Mouse (Mus musculus) testis, adult 2 months (tissue): ENCODE results near the gene Nedd9.

ENCODE experiments used
- CTCF ChIP-seq: fragments of 200-500 bp; IDR thresholded peaks from 2 replicates; pipeline ENCODE4 v1.5.1; 2012; ENCODE audit warnings: low read depth, mild to moderate bottlenecking, inconsistent platforms, low read length, moderate library complexity; ENCODE audit not compliant: control insufficient read depth, insufficient read depth, insufficient replicate concordance
- POLR2A ChIP-seq: fragments of 200-500 bp; IDR thresholded peaks from 2 replicates; pipeline ENCODE4 v1.6.1; 2012; ENCODE audit warnings: low read depth, mild to moderate bottlenecking, inconsistent platforms, low read length, moderate library complexity; ENCODE audit not compliant: control insufficient read depth

- TF ChIP-seq CTCF (no peak), POLR2A (no peak)
These were observed 148.0 kb downstream of the Nedd9 start for GRCm38 (mm10) chr13:41339195-41339594.
